Mouse (Mus musculus) urinary bladder, adult 18-20 months (tissue): ENCODE results near the gene Tcaim.
"Not testable (repeated sequence)": the region's sequence is repeated elsewhere in the genome, so short reads cannot be mapped to it uniquely, and the experiment has no call there.

Experiments
- DNase-seq, 2 experiments: peaks; one replicate each; pipeline ENCODE4 v3.0.0; 2022; ENCODE audit warnings: low spot score in 2 of 2, mixed read lengths in 2 of 2

Gene Tcaim

GRCm38 (mm10) chr9:122805053-122805844, at the start of gene Tcaim:
Gene Tcaim, plus strand, starts transcription at chr9:122805539.
- peak; percentile 85 to 90 for DNase-seq

GRCm38 (mm10) chr9:122757614-122758013, 47.7 kb upstream of the Tcaim start:
- no peak for DNase-seq

- DNase-seq: no peak
Measured at GRCm38 (mm10) chr9:122760111-122760510, 45.2 kb upstream of the Tcaim start.

- no peak for DNase-seq
Measured at GRCm38 (mm10) chr9:122785231-122785630, 20.1 kb upstream of the Tcaim start.

- no peak for DNase-seq
Measured at GRCm38 (mm10) chr9:122786534-122786933, 18.8 kb upstream of the Tcaim start.

- no peak for DNase-seq
Measured at GRCm38 (mm10) chr9:122805845-122806341, 554 bp downstream of the Tcaim start.

GRCm38 (mm10) chr9:122807186-122807585, 1.8 kb downstream of the Tcaim start:
- DNase-seq: no peak

- DNase-seq: no peak
Measured at GRCm38 (mm10) chr9:122810212-122810611, 4.9 kb downstream of the Tcaim start.

GRCm38 (mm10) chr9:122812386-122812785, 7.0 kb downstream of the Tcaim start:
- no peak for DNase-seq

GRCm38 (mm10) chr9:122814775-122815174, 9.4 kb downstream of the Tcaim start:
- DNase-seq: no peak

GRCm38 (mm10) chr9:122815239-122815851, 10.0 kb downstream of the Tcaim start:
- no peak for DNase-seq

- DNase-seq: no peak
Measured at GRCm38 (mm10) chr9:122823374-122824017, 18.2 kb downstream of the Tcaim start.

- DNase-seq: no peak
Measured at GRCm38 (mm10) chr9:122826743-122827142, 21.4 kb downstream of the Tcaim start.

- DNase-seq: no peak
Measured at GRCm38 (mm10) chr9:122829826-122830380, 24.6 kb downstream of the Tcaim start.

GRCm38 (mm10) chr9:122836126-122836525, 30.8 kb downstream of the Tcaim start:
- no peak for DNase-seq

GRCm38 (mm10) chr9:122836790-122837189, 31.5 kb downstream of the Tcaim start:
- DNase-seq: no peak

- no peak for DNase-seq
Measured at GRCm38 (mm10) chr9:122837216-122837615, 31.9 kb downstream of the Tcaim start.

- DNase-seq: peak; percentile 31 to 36
Measured at GRCm38 (mm10) chr9:122837680-122838079, 32.3 kb downstream of the Tcaim start.

GRCm38 (mm10) chr9:122843760-122844159, 38.4 kb downstream of the Tcaim start, which contains the start of gene Gm35549:
Gene Gm35549, minus strand, starts transcription at chr9:122844035.
- DNase-seq: no peak

GRCm38 (mm10) chr9:122845621-122846020, 40.3 kb downstream of the Tcaim start:
- DNase-seq: no peak

GRCm38 (mm10) chr9:122846156-122846555, 40.8 kb downstream of the Tcaim start:
- DNase-seq: no peak

- not testable (repeated sequence) for DNase-seq
Measured at GRCm38 (mm10) chr9:122847811-122848311, 42.5 kb downstream of the Tcaim start.
